Mouse (Mus musculus): ENCODE data around the gene Slc2a4.

Slc2a4 gene

DNA sequence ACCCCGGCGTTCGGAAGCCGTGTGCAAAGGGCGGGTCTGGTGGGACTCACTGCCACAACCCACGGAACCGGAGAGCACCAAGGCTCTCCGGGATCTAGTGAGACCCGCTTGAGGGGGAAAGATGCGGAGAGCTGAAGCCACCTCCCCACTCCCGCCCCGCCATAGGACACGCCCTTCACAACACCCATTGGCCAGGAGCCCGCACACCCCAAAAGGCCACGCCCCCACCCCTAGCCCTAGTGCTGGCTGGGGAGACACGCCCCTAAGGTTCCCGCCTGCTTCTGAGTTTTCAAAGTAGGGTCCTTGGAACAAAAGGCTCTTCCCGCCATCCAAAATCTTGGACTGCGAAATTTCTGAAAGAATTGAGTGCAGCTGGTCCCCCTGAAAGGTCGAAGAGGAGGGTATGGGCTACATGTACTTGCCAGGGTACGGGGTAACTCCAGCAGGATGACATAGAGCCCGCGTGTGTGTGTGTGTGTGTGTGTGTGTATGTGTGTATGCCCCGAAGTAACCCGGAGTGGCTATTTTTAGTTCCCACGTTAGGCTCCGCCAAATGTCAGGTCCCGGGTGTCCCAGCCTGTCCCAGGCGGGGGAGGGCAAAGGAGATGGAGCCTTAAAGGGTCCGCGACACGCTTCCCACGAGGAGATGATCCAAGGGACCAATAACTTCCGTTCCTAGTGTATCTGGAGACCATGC lies at the start of gene Slc2a4:
Gene Slc2a4, minus strand, starts transcription at position 123 of the 697 bp plus-strand sequence.
- peak; percentile 89 for DNase-seq (ENCODE audit: low spot score)

DNA sequence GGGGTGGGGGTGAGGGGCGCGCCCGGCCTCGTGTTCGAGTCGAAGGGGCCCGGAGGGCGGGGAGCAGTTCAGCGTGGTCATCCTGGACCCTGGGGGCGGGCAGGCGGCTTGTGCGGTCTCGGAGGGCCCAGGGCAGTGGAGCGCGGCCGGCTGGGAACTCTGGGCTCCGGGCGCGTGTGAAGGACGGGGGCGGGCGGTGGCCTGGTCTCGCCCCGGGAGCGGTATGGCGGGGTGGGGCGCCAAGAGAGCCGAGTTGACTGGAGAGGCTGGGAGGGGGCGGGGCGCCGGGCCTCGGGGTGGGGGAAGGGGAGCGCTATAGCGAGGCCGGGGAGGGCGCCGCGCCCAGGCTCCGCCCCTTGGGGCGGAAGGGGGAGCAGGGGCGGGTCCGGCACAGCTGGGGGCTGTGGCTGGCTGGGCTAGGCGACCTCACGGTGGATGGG lies 49.1 kb upstream of the Slc2a4 start:
- DNase-seq (ENCODE audit: low spot score) = peak; percentile 93

DNA sequence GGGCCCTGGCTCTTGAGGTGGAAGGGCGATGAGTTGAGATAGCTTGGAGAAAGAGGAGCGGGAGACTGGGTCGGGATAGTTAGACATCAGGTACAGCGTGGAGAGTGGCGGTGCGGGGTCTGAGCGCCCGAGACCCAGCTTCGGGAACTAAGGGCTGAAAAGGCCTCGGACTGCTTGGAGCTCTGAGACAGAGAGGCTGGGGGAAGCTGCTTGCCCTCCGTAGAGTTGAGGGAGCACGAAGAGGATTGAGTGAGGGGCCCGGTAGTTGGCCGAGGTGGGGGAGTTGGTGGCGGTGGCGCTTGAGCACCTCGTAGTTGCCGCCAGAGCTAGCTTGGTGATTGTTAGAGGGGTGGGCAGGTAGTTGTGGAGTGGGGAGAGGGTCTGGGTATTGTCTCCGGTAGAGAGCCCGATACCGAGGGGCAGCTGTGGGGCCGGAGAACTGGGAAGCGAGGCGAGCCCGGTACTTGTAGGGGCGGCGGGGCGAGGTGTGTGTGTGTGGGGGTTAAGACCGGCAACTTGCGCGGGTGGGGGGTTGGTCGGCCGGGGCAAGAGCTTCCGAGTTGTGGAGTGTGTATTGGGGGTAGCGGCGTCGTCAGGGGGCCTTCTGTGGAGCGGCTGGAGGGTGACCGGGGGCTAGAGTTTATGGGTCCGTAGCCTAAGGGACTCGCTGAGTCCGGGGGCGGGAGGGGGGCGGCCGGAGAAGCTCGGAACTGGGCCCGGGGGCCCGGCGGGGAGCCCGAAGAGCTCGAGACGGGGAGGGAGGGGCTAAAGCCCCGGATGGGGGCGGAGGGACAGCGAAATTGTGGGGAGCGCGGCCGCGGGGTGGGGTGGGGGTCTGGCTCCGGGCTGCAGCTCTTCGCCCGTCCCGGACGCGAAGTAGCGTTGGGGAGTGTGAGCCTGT lies 48.4 kb upstream of the Slc2a4 start:
- peak; percentile 58 for DNase-seq (ENCODE audit: low spot score)

DNA sequence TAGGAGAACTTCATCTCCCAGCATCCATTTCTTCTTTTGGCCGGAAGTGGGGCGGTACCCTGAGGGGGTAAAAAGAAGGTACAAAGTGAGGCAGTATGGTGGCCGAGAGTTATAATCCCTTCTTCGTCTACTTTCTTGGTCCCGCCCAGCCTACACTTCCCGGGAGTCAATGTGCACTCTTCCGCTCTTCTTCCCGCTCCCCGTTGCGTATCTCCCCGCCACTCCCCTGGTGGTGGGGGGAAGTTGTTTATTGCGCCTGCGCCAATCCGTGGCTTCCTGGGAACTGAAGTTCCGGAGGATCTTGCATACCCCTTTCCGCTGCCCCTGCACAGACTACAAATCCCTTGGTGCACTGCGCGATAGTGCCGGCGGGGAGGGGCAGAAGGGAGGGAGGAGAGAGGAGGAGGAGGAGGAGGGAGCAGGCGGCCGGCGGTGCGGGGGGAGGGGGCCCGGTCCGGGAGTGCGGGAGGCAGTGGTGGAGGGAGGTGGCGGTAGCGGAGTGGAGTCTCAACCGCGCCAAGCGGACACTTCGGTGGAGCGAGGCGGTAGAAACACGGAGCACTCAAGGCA lies 47.5 kb upstream of the Slc2a4 start, which contains the start of gene Phf23:
Gene Phf23, plus strand, starts transcription at position 387 of the 570 bp plus-strand sequence.
- DNase-seq (ENCODE audit: low spot score) = peak; percentile 96

DNA sequence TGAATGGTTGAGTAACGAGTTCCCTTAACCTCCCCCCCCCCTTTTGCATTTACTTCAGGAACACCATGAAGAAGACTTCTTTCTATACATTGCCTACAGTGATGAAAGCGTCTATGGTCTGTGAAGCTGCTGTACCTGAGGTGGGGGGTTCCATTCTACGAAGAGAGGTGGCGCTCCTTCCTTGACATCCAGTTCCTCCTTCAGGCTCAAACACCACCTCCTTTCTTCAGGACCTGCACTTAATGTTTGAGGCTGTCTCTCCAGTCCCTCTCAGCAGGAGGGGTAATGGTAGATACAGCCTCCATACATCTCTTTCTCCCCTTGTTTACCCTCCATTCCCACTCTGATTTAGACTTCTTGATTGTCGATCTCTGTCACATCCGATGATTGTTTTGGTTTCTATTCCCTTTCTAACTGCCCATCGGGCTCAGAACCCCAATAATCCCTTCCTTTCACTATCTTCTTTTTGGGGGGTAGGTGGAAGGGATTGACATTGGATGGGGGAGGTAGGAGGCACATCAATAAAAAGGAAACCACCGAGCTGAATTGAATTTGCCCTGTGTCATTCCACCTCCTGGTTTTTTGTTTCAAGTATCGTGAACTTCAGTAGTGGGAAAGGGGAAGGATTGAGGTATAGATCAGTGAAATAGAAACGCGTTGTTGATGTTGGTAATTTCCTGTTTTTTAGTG lies 46.6 kb upstream of the Slc2a4 start:
- DNase-seq (ENCODE audit: low spot score) = no peak

DNA sequence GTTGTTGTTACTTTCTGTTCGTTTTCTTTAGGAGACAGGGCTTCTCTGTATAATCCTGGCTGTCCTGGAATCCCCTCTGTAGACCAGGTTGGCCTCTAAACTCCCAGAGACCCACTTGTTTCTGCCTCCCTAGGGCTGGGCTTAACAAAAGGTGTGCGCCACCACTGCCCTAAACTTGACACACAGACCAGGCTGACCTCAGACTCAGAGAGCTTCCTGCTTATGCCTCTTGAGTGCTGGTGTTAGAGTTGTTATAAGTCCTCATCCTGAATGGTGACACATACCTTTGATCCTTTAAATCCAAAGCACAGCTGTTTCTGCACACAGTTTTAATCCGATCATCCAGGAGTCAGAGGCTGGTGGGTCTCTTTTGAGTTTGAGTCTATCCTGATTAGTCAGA lies 44.9 kb upstream of the Slc2a4 start:
- DNase-seq (ENCODE audit: low spot score) = no peak

DNA sequence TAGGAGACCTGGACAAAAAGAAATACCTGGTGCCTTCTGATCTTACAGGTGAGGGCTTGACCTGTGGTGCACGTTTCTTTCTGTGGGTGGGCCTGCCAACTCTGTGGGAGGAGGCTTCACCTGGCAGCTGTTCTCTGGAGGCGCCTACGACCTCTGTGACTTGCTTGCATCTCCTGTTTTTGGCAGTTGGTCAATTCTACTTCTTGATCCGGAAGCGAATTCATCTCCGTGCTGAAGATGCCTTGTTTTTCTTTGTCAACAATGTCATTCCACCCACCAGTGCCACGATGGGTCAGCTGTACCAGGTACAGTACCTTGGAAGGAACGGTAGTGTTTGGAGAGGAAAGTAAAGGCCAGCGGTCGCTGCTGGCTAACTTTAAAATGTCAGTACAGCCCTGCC lies 44.4 kb upstream of the Slc2a4 start:
- DNase-seq (ENCODE audit: low spot score) = no peak

DNA sequence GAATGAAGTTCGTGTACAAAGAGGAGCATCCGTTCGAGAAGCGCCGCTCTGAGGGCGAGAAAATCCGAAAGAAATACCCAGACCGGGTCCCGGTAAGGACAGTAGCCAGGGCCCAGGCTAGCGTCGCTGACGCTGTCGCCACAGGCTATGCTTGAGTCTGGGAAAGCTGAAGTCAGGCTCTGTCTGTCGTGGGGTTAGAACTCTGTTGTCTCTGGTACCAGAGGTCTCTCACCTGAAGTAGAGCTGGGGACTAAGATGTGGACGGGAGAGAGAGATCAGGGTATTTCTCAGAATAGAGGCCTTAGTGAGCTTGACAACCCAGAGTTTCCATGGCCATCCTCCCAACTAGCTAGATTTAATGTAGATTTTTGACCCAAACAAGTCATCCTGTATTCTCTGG lies 43.7 kb upstream of the Slc2a4 start:
- DNase-seq (ENCODE audit: low spot score) = no peak

DNA sequence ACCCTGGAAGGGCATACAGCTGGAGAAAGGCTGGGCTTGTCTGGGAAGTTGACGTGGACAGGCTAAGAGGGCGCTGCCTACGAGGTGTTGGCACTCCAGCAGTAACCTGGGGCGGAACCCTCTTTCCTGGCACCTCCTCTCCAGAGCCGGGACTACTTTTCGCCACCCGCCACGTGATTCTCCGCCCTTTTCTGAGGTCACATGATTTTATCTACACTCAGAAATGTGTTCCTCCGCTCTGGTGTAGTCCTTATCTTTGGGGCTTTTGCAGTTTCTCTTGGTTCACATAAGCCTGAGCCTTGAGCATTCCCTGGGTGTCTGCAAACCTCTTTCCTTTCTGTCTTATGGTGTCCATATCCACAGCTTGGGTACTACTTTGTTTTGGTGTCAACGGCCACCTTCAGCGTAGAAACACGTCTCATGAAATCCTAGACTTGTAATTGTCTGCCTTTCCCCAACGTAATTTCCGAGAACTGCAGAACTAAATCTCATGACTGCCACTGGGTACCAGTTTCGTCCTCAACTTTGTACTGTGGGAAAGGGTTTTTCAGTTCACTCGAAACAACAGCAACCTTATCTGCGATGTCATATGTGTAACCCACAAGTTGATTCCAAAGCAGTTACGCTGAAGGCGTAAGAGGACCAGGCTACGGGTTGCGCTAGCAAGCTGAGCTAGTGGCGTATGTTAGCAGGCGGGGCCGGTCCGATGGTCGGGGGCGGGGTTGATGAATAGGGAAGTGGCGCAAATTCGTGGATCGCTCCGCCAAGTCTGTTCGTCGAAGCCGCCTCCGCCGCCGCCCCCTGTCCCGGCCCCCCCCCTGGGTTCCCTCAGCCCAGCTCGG lies 43.1 kb upstream of the Slc2a4 start, which contains the start of gene Gabarap:
Gene Gabarap, plus strand, starts transcription at position 294 of the 842 bp plus-strand sequence.
- DNase-seq (ENCODE audit: low spot score) = peak; percentile 94

DNA sequence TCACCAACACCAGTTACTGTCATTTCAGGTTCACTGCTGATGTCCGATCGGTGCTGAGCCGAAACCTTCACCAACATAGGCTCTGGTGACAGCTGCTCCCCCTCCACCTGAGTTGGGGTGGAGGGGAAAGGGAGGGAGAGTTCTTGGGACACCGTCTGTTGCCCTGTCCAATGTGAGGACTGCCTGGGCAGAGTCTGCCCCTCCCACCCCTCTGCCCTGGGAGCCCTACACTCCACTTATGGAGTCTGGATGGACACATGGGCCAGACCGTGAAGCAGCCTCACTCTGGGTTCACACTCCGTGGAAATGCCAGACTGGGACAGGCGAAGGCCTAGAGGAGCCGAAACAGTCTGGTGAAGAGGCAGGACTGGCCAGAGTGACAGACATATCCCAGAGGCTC lies 42.0 kb upstream of the Slc2a4 start:
- no peak for DNase-seq (ENCODE audit: low spot score)

DNA sequence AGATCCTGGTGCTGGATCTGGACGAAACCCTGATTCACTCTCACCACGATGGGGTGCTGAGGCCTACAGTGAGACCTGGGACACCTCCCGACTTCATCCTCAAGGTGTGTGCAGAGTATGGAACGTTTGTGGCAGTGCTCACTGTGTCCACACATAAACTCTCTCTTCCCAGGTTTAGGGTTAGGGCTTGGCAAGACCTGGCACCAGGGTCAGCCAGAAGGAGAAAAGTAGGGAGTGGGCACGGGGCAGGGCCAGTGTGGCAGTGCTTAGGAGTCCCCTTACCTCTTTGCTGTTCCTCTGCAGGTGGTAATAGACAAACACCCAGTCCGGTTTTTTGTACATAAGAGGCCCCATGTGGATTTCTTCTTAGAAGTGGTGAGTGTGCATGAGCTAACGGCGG lies 36.4 kb upstream of the Slc2a4 start:
- DNase-seq (ENCODE audit: low spot score) = no peak

DNA sequence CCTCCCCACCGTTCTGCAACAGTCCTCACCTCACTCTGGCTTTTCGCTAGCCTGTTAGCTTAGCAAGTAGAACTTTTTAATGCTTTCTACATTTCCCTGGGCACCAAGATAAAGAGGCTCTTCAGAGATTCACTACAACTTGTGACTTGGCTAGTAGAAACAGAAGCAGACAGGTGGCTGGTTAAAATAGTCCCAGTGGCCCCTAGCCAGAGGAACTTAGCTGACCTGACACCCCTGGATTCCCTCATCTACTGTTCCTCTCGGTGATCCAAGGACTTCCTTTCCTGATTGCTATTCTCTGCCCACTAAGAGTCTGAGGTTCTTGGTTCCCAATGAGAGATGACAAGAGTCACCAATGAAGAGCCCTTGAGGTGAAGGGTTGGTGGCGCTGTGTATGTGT lies 35.4 kb upstream of the Slc2a4 start:
- no peak for DNase-seq (ENCODE audit: low spot score)

DNA sequence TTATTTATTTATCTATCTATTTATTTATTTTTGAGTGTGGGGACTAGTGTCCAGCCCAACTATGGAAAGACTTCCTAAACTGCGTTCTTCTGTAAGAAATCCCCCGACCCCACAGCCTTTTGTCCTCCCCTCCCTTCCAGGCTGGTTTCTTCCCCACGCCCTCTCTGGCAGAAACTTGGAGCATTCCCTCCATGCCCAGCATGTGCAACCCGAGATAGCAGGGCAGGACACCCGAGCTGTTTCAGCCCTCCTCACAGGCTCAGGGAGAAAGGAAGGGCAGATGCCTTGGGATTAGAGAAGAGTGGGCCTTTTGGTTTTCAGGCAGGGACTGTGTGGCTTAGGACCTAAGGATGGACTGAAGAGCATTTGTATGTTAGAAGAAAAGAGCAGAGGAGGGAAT lies 34.9 kb upstream of the Slc2a4 start:
- no peak for DNase-seq (ENCODE audit: low spot score)

DNA sequence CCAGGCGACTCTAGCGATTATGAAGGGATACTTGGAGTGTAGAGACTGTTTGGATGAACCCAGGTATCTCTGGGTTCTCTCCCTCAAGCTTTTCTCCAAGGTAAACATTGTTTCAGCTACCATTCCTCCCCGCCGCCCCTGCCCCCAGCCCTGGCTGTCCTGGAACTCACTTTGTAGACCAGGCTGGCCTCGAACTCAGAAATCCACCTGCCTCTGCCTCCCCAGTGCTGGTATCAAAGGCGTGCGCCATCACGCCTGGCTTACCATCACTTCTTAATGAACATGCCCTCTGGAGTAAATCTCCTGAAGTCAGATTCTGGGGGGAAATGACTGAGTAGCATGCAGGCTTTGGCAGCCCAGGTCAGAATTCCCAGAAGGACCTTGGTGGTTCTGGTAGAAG lies 34.2 kb upstream of the Slc2a4 start, which contains the start of gene Elp5:
Gene Elp5, minus strand, starts transcription at position 293 of the 400 bp plus-strand sequence.
- no peak for DNase-seq (ENCODE audit: low spot score)

DNA sequence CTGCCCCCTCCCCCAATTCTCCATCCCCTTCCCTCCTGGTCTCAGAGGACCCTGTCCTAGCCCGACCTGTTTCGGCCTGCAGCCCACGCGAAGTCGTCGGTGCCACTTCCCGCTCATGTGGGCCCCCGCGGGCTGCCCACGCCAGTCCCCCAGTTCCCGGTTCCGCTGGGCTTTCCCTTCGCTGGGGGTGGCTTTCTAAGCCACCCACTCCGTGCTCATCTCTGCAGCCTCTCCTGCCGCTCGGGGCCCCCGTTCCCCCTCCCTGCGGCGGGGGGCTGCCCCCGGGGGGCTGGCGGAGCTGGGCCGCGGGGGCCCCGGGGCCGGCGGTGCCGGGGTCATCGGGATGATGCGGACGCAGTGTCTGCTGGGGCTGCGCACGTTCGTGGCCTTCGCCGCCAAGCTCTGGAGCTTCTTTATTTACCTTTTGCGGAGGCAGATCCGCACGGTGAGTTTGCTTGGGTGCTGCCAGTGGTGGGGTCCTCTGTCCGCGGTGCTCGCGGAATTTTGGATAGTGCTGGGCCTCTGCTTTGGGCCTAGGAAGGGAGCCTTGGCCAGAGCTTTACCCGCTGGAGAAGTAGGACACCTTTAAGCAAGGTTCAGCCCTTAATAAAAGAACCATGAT lies 33.3 kb upstream of the Slc2a4 start, which contains the start of gene Ctdnep1:
Gene Ctdnep1, plus strand, starts transcription at position 16 of the 622 bp plus-strand sequence.
- peak; percentile 49 for DNase-seq (ENCODE audit: low spot score)

DNA sequence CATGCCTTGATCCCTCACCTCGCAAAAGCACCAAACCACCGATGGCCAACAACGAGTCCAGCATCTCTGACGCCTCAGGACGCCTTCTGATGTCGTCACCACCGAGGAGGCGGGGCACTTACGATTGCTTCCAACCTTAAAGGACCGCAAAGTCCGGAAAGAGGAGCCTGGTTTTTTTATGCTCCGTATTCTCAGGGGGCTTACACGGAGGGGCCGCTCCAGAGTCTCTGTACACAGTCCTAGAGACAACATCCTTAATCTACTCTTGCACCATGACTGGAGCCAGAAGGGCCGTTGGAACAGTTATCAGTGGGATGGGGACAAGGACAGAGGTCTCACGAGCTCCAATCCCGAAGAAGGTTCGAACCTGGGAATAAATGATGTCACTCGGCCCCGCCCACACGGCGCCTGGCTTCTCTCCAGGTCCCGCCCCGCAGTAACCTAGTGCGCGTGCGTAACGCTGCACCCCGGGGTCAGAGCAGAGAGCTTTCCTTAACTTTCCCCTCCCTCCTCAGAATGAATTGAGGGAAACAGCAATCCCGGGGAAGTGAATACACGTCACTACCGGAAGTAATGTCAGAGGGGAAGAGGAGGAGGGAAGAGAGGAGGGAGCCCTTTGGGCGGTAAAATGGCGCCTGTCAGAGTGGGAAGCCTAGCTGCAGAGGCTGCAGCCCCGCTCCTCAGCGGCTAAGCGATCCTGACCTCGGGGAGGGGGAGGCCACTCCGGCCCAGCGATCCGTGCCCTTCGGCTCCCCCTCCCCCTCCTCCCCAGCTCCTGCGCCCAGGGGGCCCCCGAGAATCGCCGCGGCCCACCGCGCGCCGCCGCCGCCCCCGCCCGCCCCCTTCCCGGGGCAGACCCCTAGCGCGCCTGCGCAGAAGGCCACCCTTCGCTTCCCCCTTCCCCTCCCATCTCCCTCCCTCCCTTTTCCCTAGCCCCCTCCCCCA lies 32.5 kb upstream of the Slc2a4 start:
- DNase-seq (ENCODE audit: low spot score) = peak; percentile 98

DNA sequence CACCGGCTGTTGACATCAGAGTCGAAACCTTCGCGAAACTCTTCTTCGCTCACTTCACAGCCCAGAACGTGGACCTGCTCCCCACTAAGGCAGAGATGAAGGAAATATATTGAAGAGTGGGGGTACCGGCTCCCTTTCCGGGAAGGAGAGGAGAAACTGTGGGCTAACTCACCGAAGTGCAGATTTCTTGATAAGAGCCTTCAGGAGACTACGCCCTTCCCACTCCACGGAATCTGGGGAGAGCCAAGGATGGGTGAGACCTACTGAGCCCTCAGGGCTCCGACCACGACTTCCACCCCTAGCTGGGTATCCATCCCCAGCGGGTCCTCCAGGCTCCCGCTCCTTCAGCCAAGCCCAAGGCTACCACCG lies 31.8 kb upstream of the Slc2a4 start:
- no peak for DNase-seq (ENCODE audit: low spot score)

DNA sequence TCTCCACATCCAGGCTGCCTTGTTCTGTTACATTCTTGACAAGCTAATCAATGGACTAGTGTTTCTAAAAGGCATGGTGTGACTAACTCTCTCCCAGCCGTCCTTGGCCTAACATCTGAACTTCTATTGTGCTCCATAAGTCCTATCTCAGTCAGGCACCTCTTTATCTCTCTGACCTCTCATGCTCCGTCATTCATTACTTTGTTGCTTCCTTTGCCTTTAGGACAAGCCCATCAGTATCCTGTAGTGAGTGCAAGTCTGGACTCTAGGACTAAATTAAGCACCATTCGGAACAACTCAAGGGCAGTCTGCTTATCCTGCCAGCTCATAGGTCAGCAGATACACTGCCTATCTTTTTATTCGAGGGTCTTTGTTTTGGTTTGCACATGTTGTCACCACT lies 28.3 kb upstream of the Slc2a4 start:
- no peak for DNase-seq (ENCODE audit: low spot score)

DNA sequence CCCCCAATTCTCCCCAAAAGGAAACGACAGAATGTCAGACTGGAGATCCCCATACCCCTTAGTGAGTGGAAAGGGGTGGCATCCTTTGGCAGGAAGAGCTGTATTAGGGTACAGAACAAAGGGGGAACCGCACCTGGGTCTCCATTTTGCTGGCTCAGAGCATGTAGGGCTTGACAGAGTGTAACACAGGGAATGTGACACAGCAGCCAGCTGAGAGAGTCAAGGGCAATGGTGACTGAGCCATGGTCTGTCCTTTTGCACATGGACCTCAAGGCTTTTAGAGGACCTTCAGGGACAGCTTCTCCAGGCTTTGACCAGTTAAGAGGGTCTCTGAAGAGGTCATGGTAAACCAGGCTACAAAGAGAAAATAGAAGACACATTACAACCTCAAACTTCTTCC lies 26.9 kb upstream of the Slc2a4 start:
- DNase-seq (ENCODE audit: low spot score) = no peak

Data from ovary, postnatal 36 days (tissue).